Mouse (Mus musculus): ENCODE data around the gene Dctn3. TPM values are rescaled to one million over a fixed set of nuclear protein-coding genes. Genes with fewer than 3 reads are reported as not detected.

Gene Dctn3
- polyA plus RNA-seq, 1 experiment from 2014 or later = 132 TPM

- Histone ChIP-seq H3K27ac (ENCODE audit: low read length) (peak overlapping the region; percentile 94), H3K9ac (ENCODE audit: low read length) (peak overlapping the region; percentile 77; the same call in 1 of the 2 replicates), H3K4me1 (ENCODE audit: control insufficient read depth, insufficient read depth, low read length) (peaks cover 38% of the 10 kb centered on the region), H3K36me3 (ENCODE audit: control insufficient read depth, insufficient read depth, low read length) (no peaks in the 10 kb centered on the region), H3K9me3 (replicated peaks; ENCODE audit: control insufficient read depth, low read length) (no peaks in the 10 kb centered on the region), H3K4me2 (ENCODE audit: low read depth, low read length) (no peak overlapping the region), H3K27me3 (ENCODE audit: control insufficient read depth, insufficient read depth, low read length) (no peaks in the 10 kb centered on the region), H3K4me3 (replicated peaks; ENCODE audit: low read length) (no peak overlapping the region)
- no peak for ATAC-seq (ENCODE audit: insufficient read depth, low FRiP score)
- 69% methylated on average over 9 of the region's 9 CpGs for WGBS
Observed at GRCm38 (mm10) chr4:41759206-41759605, 36.2 kb upstream of the Dctn3 start.

GRCm38 (mm10) chr4:41758701-41759100 is 35.7 kb upstream of the Dctn3 start:
- 92% methylated on average over 4 of the region's 4 CpGs for WGBS
- no peak for ATAC-seq (ENCODE audit: insufficient read depth, low FRiP score)
- Histone ChIP-seq H3K27ac (ENCODE audit: low read length) (no peak overlapping the region), H3K27me3 (ENCODE audit: control insufficient read depth, insufficient read depth, low read length) (no peaks in the 10 kb centered on the region), H3K9ac (ENCODE audit: low read length) (0 out of 2 replicates have a peak overlapping the region, but pooled peaks have one; percentile 1), H3K9me3 (replicated peaks; ENCODE audit: control insufficient read depth, low read length) (no peaks in the 10 kb centered on the region), H3K36me3 (ENCODE audit: control insufficient read depth, insufficient read depth, low read length) (no peaks in the 10 kb centered on the region), H3K4me1 (ENCODE audit: control insufficient read depth, insufficient read depth, low read length) (peaks cover 38% of the 10 kb centered on the region), H3K4me2 (ENCODE audit: low read depth, low read length) (no peak overlapping the region), H3K4me3 (replicated peaks; ENCODE audit: low read length) (no peak overlapping the region)

- H3K4me2 ChIP-seq (ENCODE audit: low read depth, low read length) = no peak overlapping the region
- no peak overlapping the region for H3K4me3 ChIP-seq (replicated peaks; ENCODE audit: low read length)
- 75% methylated on average over 11 of the region's 11 CpGs for WGBS
- no peak overlapping the region for H3K9ac ChIP-seq (ENCODE audit: low read length)
- H3K36me3 ChIP-seq (ENCODE audit: control insufficient read depth, insufficient read depth, low read length) = no peaks in the 10 kb centered on the region
- H3K27me3 ChIP-seq (ENCODE audit: control insufficient read depth, insufficient read depth, low read length) = no peaks in the 10 kb centered on the region
- no peak for ATAC-seq (ENCODE audit: insufficient read depth, low FRiP score)
- H3K9me3 ChIP-seq (replicated peaks; ENCODE audit: control insufficient read depth, low read length) = no peaks in the 10 kb centered on the region
- H3K27ac ChIP-seq (ENCODE audit: low read length) = no peak overlapping the region
- H3K4me1 ChIP-seq (ENCODE audit: control insufficient read depth, insufficient read depth, low read length) = peaks cover 38% of the 10 kb centered on the region
Observed at GRCm38 (mm10) chr4:41758021-41758420, 35.1 kb upstream of the Dctn3 start.

GRCm38 (mm10) chr4:41757321-41757720 is 34.4 kb upstream of the Dctn3 start:
- 92% methylated on average over 13 of the region's 13 CpGs for WGBS
- H3K4me1 ChIP-seq (ENCODE audit: control insufficient read depth, insufficient read depth, low read length) = peaks cover 33% of the 10 kb centered on the region

GRCm38 (mm10) chr4:41756440-41756839 is 33.5 kb upstream of the Dctn3 start:
- 75% methylated on average over 8 of the region's 8 CpGs for WGBS
- Histone ChIP-seq H3K9ac (ENCODE audit: low read length) (peak overlapping the region; percentile 64), H3K4me1 (ENCODE audit: control insufficient read depth, insufficient read depth, low read length) (peaks cover 25% of the 10 kb centered on the region), H3K27ac (ENCODE audit: low read length) (no peak overlapping the region), H3K36me3 (ENCODE audit: control insufficient read depth, insufficient read depth, low read length) (no peaks in the 10 kb centered on the region), H3K9me3 (replicated peaks; ENCODE audit: control insufficient read depth, low read length) (no peaks in the 10 kb centered on the region), H3K4me2 (ENCODE audit: low read depth, low read length) (peak overlapping the region; percentile 77), H3K27me3 (ENCODE audit: control insufficient read depth, insufficient read depth, low read length) (no peaks in the 10 kb centered on the region), H3K4me3 (replicated peaks; ENCODE audit: low read length) (peak overlapping the region; percentile 74)
- no peak for ATAC-seq (ENCODE audit: insufficient read depth, low FRiP score)

More at GRCm38 (mm10) chr4:41757321-41757720, 34.4 kb upstream of the Dctn3 start:
- no peak overlapping the region for H3K4me2 ChIP-seq (ENCODE audit: low read depth, low read length)
- H3K36me3 ChIP-seq (ENCODE audit: control insufficient read depth, insufficient read depth, low read length) = no peaks in the 10 kb centered on the region
- no peaks in the 10 kb centered on the region for H3K27me3 ChIP-seq (ENCODE audit: control insufficient read depth, insufficient read depth, low read length)
- no peaks in the 10 kb centered on the region for H3K9me3 ChIP-seq (replicated peaks; ENCODE audit: control insufficient read depth, low read length)
- no peak for ATAC-seq (ENCODE audit: insufficient read depth, low FRiP score)
- no peak overlapping the region for H3K27ac ChIP-seq (ENCODE audit: low read length)
- H3K4me3 ChIP-seq (replicated peaks; ENCODE audit: low read length) = no peak overlapping the region
- H3K9ac ChIP-seq (ENCODE audit: low read length) = no peak overlapping the region

GRCm38 (mm10) chr4:41755338-41756305 is 32.7 kb upstream of the Dctn3 start, which contains the start of gene Sigmar1:
Gene Sigmar1 (minus strand): TSS chr4:41756157.
- H3K9me3 ChIP-seq (replicated peaks; ENCODE audit: control insufficient read depth, low read length) = no peaks in the 10 kb centered on the region
- peak within 1 kb of the TSS; percentile 77 for H3K4me2 ChIP-seq (ENCODE audit: low read depth, low read length)
- peak within 1 kb of the TSS; percentile 90 for H3K27ac ChIP-seq (ENCODE audit: low read length)
- WGBS = under 1% methylated on average over 57 of the region's 57 CpGs
- peak within 1 kb of the TSS; percentile 80 for H3K9ac ChIP-seq (ENCODE audit: low read length)
- ATAC-seq (ENCODE audit: insufficient read depth, low FRiP score) = peak; percentile 70
- no peaks in the 10 kb centered on the region for H3K27me3 ChIP-seq (ENCODE audit: control insufficient read depth, insufficient read depth, low read length)
- H3K4me1 ChIP-seq (ENCODE audit: control insufficient read depth, insufficient read depth, low read length) = peaks cover 16% of the 10 kb centered on the region
- H3K4me3 ChIP-seq (replicated peaks; ENCODE audit: low read length) = peak within 1 kb of the TSS; percentile 74
- no peaks in the 10 kb centered on the region for H3K36me3 ChIP-seq (ENCODE audit: control insufficient read depth, insufficient read depth, low read length)

DNA sequence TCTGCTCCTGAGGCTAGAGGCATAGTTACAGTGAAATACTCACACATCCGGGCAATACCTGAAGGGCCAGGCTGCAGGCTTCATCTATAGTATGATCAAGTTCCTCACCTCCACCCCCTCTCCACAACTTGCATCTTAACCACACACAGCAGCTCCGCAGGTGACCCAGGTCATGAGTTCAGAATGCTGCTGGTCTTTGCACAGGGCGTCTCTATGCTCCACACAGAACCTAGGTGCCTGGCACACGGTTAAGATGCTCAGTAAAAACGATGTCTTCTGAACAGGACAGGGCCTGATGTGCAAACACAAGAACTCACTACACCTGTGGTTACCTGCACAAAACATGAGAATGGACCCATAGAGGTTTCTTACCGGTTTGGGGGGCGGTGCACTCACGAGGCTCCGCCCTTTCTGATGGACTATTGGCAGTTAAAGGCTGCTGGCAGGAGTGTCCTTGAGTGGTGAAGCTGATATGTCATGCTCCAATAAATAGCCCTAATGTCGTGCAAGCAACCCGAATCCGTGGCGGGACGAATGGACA is 31.9 kb upstream of the Dctn3 start, which contains the start of gene Galt:
TSS of gene Galt (plus strand) at position 432 of the 541 bp plus-strand sequence.
- no peaks in the 10 kb centered on the region for H3K36me3 ChIP-seq (ENCODE audit: control insufficient read depth, insufficient read depth, low read length)
- H3K9ac ChIP-seq (ENCODE audit: low read length) = peak within 1 kb of the TSS; percentile 80
- peak; percentile 59; the same call in 1 of the 2 replicates for ATAC-seq (ENCODE audit: insufficient read depth, low FRiP score)
- H3K4me1 ChIP-seq (ENCODE audit: control insufficient read depth, insufficient read depth, low read length) = peaks cover 14% of the 10 kb centered on the region
- WGBS = 16% methylated on average over 14 of the region's 14 CpGs
- no peaks in the 10 kb centered on the region for H3K27me3 ChIP-seq (ENCODE audit: control insufficient read depth, insufficient read depth, low read length)
- H3K4me3 ChIP-seq (replicated peaks; ENCODE audit: low read length) = peak within 1 kb of the TSS; percentile 74
- H3K9me3 ChIP-seq (replicated peaks; ENCODE audit: control insufficient read depth, low read length) = no peaks in the 10 kb centered on the region
- peak within 1 kb of the TSS; percentile 90 for H3K27ac ChIP-seq (ENCODE audit: low read length)
- peak within 1 kb of the TSS; percentile 77 for H3K4me2 ChIP-seq (ENCODE audit: low read depth, low read length)

DNA sequence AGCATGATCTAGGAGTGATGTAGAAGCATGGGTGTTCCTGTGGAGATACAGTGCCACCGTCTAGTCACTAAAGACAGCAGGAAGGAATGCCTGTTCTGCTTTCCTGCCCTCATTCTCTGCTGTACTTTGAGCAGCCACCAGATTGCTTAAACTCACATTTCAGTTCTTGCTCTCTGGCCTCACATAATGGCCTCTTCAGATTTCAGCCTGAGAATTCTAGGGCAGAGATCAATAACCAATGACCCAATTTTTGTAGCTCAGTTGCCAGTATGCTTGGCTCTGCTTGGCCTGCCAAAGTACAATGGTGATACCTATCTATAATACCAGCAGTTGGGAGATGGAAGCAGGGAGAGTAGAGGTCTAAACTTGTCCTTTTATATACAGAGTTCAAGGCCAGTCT is 22.1 kb upstream of the Dctn3 start:
- H3K36me3 ChIP-seq (ENCODE audit: control insufficient read depth, insufficient read depth, low read length) = no peaks in the 10 kb centered on the region
- H3K9ac ChIP-seq (ENCODE audit: low read length) = no peak overlapping the region
- ATAC-seq (ENCODE audit: insufficient read depth, low FRiP score) = no peak
- no peaks in the 10 kb centered on the region for H3K27me3 ChIP-seq (ENCODE audit: control insufficient read depth, insufficient read depth, low read length)
- peaks cover 5% of the 10 kb centered on the region for H3K9me3 ChIP-seq (replicated peaks; ENCODE audit: control insufficient read depth, low read length)
- 67% methylated on average over 1 of the region's 1 CpGs for WGBS
- peaks cover 5% of the 10 kb centered on the region; the same call in 1 of the 2 replicates for H3K4me1 ChIP-seq (ENCODE audit: control insufficient read depth, insufficient read depth, low read length)
- H3K4me2 ChIP-seq (ENCODE audit: low read depth, low read length) = no peak overlapping the region
- H3K27ac ChIP-seq (ENCODE audit: low read length) = no peak overlapping the region
- H3K4me3 ChIP-seq (replicated peaks; ENCODE audit: low read length) = no peak overlapping the region

DNA sequence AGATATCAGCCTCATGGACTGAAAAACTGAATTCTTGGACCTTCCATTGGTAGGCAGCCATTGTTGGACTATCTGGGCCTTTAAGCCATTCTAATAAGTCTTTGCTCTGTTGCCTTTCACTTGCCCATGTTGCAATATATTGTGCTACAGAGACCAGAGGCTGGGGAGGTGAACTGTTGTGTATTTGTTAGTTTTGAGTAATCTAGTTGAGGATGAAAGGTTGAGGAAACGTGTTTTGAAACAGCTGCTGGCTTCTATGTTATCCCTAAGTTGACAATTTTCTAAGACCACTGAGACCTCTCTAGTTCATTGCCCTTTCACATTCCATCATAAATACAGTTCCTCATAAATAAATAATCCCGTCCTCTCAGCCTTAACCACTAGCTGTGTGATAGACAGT is 21.2 kb upstream of the Dctn3 start:
- ATAC-seq (ENCODE audit: insufficient read depth, low FRiP score) = no peak
- H3K4me2 ChIP-seq (ENCODE audit: low read depth, low read length) = no peak overlapping the region
- H3K9me3 ChIP-seq (replicated peaks; ENCODE audit: control insufficient read depth, low read length) = peaks cover 5% of the 10 kb centered on the region
- peaks cover 10% of the 10 kb centered on the region for H3K4me1 ChIP-seq (ENCODE audit: control insufficient read depth, insufficient read depth, low read length)
- H3K27me3 ChIP-seq (ENCODE audit: control insufficient read depth, insufficient read depth, low read length) = no peaks in the 10 kb centered on the region
- H3K9ac ChIP-seq (ENCODE audit: low read length) = no peak overlapping the region
- 64% methylated on average over 2 of the region's 2 CpGs for WGBS
- H3K4me3 ChIP-seq (replicated peaks; ENCODE audit: low read length) = no peak overlapping the region
- H3K36me3 ChIP-seq (ENCODE audit: control insufficient read depth, insufficient read depth, low read length) = no peaks in the 10 kb centered on the region; the same call in 1 of the 2 replicates
- H3K27ac ChIP-seq (ENCODE audit: low read length) = no peak overlapping the region

All from stomach, embryonic 16.5 days (tissue).